Mouse (Mus musculus): Measurements from ENCODE around the gene Chst7. TPM values are rescaled to one million over a fixed set of nuclear protein-coding genes. Genes with fewer than 3 reads are reported as not detected.
A peak's percentile ranks its signal among the peaks of the same experiment; 100 is the strongest.

The Chst7 gene
- 1 to 10 TPM; 4.6 to 6.0 TPM for total RNA-seq (2021)
- long read RNA-seq, experiment 1, transcript Chst7-201 (2 exons, 2,206 nt), result major isoform, 8 of 10 reads
- long read RNA-seq, experiment 1, partial matches to known transcripts, result 0 of 10 reads
- long read RNA-seq, experiment 1, other reads (novel, unspliced or antisense), result 2 of 10 reads
- long read RNA-seq, experiment 2, transcript Chst7-201 (2 exons, 2,206 nt), result major isoform, 8 of 8 reads
- long read RNA-seq, experiment 2, partial matches to known transcripts, result 0 of 8 reads
- long read RNA-seq, experiment 2, other reads (novel, unspliced or antisense), result 0 of 8 reads

DNA sequence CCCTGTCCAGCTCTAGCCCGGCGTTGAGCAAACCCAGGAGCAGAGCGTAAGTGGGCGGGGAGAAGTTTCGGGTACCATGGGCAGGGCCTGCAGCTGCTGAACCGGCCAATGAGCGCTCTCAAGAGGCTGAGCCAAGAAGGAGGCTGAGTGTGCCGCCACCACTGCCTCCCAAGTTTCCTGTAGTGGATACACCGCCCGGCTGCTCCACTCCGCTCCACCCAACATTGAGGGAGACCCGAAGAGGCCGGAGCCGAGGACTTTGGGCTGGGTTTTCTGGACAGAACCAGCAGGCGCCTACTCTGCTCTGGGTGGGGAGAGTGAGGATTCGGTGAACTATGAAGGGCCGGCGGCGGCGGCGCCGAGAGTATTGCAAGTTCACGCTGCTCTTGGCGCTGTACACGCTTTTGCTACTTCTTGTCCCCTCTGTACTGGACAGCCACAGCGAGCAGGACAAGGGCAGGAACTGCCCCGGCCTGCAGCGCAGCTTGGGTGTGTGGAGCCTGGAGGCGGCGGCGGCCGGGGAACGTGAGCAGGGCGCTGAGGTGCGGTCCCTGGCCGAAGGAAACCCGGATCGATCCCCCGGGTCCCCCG lies at the start of gene Chst7:
Chst7 (plus strand) TSS at position 180 of the 591 bp plus-strand sequence.
- intact Hi-C loops (cut with DNase I; ENCODE audit: low total_unique reads), result no loop called here
- DNase-seq, result peak; percentile 69

DNA sequence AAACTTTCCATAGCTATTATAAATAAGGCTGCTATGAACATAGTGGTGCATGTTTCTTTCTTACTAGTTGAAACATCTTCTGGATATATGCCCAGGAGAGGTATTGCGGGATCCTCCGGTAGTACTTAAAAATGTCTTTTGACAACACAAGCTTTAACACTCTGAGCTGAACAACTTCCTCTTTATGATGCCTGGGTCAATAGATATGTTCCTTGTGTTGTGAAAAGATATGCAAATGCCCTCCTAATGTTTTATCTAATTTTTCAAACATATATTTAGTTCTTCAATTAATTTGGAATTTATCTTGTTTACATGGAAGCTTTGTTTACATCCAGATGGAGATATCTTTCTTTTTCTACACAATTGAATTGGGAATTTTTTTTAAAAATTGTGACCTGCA lies 47.1 kb upstream of the Chst7 start:
- DNase-seq, result no peak
- intact Hi-C loops (cut with DNase I; ENCODE audit: low total_unique reads), result no loop called here

DNA sequence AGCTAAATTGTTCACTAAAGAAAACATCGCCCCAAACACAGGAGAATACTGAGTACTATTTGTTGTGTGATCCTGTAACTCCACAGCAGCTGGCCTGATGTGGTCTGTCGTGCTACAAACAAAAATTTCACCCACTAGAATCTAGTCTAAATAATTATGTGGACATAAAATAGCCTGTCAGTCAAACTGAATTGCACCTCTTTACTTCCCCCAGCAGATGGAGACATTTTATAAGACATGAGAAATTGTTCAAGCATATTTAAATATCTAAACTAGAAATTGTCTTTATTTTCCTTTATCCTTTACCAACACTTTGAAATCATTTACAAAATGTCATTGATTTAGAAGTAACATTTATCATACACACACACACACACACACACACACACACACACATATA lies 38.4 kb upstream of the Chst7 start:
- DNase-seq, result no peak
- intact Hi-C loops (cut with DNase I; ENCODE audit: low total_unique reads), result loop anchor here (10.0 kb wide), 1 partner anchor 134 kb away; no protein-coding TSS in a partner anchor

DNA sequence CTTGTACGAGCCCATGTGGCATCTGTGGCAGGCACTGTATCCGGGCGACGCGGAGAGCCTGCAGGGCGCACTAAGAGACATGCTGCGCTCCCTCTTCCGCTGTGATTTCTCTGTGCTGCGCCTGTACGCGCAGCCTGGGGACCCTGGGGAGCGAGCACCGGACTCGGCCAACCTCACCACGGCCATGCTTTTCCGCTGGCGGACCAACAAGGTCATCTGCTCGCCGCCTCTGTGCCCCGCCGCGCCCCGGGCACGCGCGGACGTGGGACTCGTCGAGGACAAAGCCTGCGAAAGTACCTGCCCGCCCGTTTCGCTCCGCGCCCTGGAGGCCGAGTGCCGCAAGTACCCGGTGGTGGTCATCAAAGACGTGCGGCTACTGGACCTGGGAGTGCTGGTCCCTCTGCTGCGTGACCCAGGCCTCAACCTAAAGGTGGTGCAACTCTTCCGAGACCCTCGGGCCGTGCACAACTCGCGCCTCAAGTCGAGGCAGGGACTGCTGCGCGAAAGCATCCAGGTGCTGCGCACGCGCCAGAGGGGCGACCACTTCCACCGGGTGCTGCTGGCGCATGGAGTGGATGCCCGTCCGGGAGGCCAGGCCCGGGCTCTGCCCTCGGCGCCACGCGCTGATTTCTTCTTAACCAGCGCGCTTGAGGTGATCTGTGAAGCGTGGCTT lies 872 bp downstream of the Chst7 start:
- intact Hi-C loops (cut with DNase I; ENCODE audit: low total_unique reads), result loop anchor here (10.0 kb wide), 1 partner anchor 95 kb away; no protein-coding TSS in a partner anchor
- DNase-seq, result peak; percentile 6

DNA sequence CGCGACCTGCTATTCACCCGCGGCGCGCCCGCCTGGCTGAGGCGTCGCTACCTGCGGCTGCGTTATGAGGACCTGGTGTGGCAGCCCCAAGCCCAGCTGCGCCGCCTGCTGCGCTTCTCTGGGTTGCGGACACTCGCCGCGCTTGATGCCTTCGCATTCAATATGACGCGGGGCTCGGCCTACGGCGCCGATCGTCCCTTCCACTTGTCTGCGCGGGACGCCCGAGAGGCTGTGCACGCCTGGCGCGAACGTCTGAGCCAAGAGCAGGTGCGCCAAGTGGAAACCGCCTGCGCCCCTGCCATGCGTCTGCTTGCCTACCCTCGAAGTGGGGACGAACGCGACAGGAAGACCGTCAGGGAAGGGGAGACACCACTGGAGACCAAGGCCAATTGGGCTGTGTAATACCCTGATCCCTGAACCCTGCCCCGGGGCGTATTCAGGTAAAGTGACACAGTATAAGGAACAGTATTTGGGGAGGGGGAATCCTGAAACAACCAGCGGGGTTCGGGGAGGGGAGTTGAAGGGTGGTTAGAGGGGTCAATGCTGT lies 1.5 kb downstream of the Chst7 start:
- intact Hi-C loops (cut with DNase I; ENCODE audit: low total_unique reads), result loop anchor here (10.0 kb wide), 1 partner anchor 94 kb away; no protein-coding TSS in a partner anchor
- DNase-seq, result peak; percentile 18

DNA sequence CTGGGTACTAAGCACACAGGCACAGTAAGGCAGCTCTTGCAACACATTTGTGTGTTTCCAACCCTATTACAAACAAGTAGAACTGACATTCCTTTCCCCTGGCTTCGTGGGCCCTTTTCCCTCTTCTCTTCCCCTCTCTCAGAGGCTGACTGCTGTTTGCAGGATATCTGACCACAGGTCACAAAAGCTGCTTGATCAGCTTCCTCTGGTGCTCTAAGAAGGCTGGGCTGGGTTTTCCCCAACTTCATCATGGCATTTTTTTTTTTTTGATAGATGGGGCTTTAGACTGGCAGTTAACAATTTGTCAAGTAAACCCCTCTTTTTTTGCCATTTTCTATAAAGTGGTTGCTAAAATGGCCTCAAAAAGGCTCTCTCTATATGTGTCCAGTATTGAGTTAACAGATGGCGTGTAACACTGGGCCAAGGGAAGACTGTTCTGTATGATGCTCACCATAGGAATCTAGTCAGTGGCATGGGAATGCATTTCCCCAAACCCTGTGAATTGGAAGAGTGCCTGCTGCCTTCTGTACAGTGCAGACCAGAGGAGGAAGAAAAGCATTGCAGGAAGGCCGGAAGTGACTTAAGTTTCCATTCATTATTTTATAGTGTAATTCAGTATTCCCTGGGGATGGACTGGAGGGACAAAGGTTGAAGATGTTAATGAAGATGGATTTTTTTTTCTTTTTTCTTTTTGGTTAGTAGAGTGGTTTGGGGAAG lies 2.6 kb downstream of the Chst7 start:
- intact Hi-C loops (cut with DNase I; ENCODE audit: low total_unique reads), result loop anchor here (10.0 kb wide), 1 partner anchor 93 kb away; no protein-coding TSS in a partner anchor
- no peak for DNase-seq

DNA sequence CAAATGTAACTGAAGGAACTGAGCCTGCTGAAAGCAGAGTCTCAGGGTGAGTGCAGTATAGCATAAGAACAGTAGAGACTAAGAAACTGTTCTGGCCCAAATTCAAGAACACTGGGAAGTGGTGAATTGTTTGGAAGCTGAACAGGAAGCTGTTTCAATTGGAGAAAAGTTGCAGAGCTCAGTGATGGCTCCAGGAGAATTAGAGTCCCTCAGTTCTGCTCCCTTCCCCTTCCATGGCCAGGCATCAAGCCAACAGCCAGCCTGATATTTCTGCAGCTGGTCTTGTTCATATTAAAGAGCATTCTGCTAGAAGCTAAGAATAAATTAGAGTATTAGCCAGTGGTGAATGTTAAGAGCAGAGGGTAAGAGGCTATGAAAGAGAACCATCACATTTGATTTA lies 7.3 kb downstream of the Chst7 start:
- DNase-seq, result peak; percentile 45
- intact Hi-C loops (cut with DNase I; ENCODE audit: low total_unique reads), result loop anchor here (10.0 kb wide), 1 partner anchor 88 kb away; no protein-coding TSS in a partner anchor

DNA sequence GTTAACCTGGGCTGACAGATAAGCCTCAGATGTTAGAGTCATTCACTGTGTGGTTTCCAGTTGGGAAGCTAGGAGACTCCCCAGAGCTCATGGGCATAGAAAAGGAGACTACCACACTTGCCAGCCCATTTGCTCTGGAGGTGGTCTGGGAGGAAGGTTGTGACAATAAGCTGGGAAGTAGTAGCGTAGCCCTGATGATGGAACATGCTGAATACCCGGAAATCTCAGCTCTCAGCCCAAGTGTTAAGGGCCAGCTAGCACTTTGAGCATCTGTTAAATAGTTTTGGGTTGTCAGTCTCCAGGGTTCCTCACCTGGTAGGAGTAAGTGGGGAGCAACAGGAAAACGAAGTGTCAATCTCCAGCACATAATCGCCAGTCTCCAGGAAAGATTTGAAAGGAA lies 10.8 kb downstream of the Chst7 start:
- DNase-seq, result no peak
- intact Hi-C loops (cut with DNase I; ENCODE audit: low total_unique reads), result no loop called here

DNA sequence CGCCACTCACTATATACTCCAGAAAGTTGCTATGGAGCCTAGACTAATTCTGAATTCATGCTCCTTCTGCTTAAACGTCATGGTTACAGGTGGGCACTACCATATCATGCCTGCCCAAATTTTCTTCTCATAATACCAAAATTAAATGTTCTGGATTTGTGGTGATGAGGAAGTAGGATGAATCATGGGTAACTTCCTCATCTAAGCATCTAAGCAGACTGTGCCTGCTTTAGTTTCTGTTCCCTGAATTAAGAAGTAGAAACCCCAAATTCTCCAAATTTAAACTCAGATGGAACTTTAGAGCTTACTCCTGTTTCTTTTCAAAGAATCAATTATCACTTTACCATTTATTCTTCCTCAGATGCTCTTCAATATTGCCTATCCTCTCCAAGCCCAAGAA lies 58.4 kb downstream of the Chst7 start:
- no peak for DNase-seq
- intact Hi-C loops (cut with DNase I; ENCODE audit: low total_unique reads), result no loop called here

DNA sequence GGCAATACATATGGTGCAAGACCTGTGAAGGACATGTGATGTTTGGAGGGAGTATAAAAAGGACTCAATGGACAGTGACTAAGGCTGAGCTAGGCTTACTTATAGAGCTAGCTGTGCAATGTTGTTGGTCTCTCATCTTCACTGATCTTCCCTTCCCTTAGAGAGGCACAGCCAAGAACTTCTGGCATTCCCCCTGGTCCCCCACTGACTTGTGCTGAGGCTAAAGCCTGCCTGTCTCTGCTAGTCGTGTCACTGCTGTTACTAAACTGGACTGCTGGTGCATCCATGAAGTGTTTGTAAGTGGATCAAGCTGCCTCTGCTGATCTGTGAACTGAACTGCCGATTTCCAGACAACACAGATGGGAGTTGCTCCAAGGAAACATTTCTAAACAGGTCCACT lies 66.1 kb downstream of the Chst7 start:
- intact Hi-C loops (cut with DNase I; ENCODE audit: low total_unique reads), result no loop called here
- DNase-seq, result no peak

DNA sequence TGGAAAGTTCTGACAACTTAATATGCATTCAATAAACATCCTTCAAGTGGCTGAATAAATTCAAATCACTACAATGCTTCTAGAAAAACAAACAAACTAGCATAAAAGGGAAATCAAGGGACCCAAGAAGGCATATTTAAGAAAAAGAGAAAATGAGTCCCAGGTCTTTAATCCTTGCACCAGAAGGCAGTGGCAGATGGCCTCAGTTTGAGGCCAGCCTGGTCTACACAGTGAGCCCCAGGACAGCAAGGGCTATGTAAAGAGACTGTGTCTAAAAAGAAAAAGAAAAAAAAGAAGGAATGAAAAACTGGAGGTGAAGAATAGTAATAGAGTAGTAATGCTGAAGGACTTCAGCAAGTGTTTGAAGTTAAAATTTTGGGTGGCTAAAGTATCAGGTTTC lies 69.6 kb downstream of the Chst7 start:
- intact Hi-C loops (cut with DNase I; ENCODE audit: low total_unique reads), result no loop called here
- DNase-seq, result no peak

DNA sequence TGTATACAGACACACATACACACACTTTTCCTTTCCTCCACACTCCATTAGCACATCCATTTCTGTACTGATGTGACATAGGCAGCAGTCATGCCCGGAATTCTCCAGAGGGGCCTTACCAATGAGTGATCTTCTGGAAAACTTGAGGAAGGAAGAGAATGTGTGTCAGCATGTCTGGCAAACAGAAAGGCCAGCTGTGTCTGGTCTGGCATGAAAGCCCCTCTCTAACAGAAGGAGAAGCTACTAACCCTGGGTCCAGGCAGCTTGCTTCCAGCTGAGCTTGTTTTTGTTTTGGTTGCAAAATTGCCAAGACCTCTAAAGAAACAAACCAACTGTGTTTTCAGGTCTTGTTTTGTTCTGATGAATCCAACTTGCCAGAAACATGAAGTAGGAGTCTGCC lies 70.1 kb downstream of the Chst7 start:
- intact Hi-C loops (cut with DNase I; ENCODE audit: low total_unique reads), result no loop called here
- peak; percentile 14 for DNase-seq

Other genes with a start within 250 kb of the Chst7 start
- 1 to 10 TPM; 7.4 to 8.7 TPM for gene Slc9a7, start 232.2 kb downstream of the Chst7 start, total RNA-seq (2021)